Mouse (Mus musculus) lung, postnatal 0 days (tissue): ENCODE data around the gene Slx4. TPM values are rescaled to one million over a fixed set of nuclear protein-coding genes. Genes with fewer than 3 reads are reported as not detected.
"Not testable (repeated sequence)": the region's sequence is repeated elsewhere in the genome, so short reads cannot be mapped to it uniquely, and the experiment has no call there.

Experiments used
- ATAC-seq: fragments of 200-750 bp; cut with Nextera tagmentation; 2 replicates; pipeline ENCODE4 v1.8.0; 2017; ENCODE audit warnings: moderate library complexity
- DNase-seq: peaks from one replicate; pipeline ENCODE4 v3.0.0-alpha.2; 2016; ENCODE audit warnings: low spot score
- H3K27ac ChIP-seq: fragments of 300-500 bp; sonication (generic); 2 replicates; pipeline ENCODE4 v1.5.1; 2014; ENCODE audit warnings: antibody characterized with exemption, mild to moderate bottlenecking, low read length, mixed read lengths
- H3K27me3 ChIP-seq: fragments of 300-500 bp; sonication (generic); replicated peaks from 2 replicates; pipeline ENCODE4 v1.6.1; 2014; ENCODE audit warnings: low read length, mixed read lengths; ENCODE audit not compliant: insufficient read depth
- H3K36me3 ChIP-seq: fragments of 300-500 bp; sonication (generic); 2 replicates; pipeline ENCODE4 v1.6.1; 2014; ENCODE audit warnings: low read length, mixed read lengths; ENCODE audit not compliant: insufficient read depth
- H3K4me1 ChIP-seq: fragments of 300-500 bp; sonication (generic); 2 replicates; pipeline ENCODE4 v1.6.1; 2014; ENCODE audit warnings: antibody characterized with exemption, low read depth, low read length, mixed read lengths; ENCODE audit not compliant: insufficient read depth
- H3K4me2 ChIP-seq: fragments of 300-500 bp; sonication (generic); replicated peaks from 2 replicates; pipeline ENCODE4 v1.6.1; 2014; ENCODE audit warnings: low read depth, mild to moderate bottlenecking, low read length, moderate library complexity, mixed read lengths
- H3K4me3 ChIP-seq: fragments of 300-500 bp; sonication (generic); 2 replicates; pipeline ENCODE4 v1.5.1; 2014; ENCODE audit warnings: low read depth, low read length
- H3K9ac ChIP-seq: fragments of 300-500 bp; sonication (generic); replicated peaks from 2 replicates; pipeline ENCODE4 v1.6.1; 2014; ENCODE audit warnings: low read depth, mild to moderate bottlenecking
- H3K9me3 ChIP-seq: fragments of 300-500 bp; sonication (generic); 2 replicates; pipeline ENCODE4 v1.6.1; 2016; ENCODE audit warnings: low read length, mixed read lengths
- CTCF ChIP-seq: IDR thresholded peaks from 2 replicates; pipeline ENCODE4 v1.5.1; 2016; ENCODE audit warnings: antibody characterized with exemption, mild to moderate bottlenecking
- EP300 ChIP-seq: IDR thresholded peaks from 2 replicates; pipeline ENCODE4 v1.6.1; 2016; ENCODE audit warnings: antibody characterized with exemption, mild to moderate bottlenecking, control low read depth
- WGBS: fragments of 180-500 bp; shearing (Covaris S2); extraction: QIAGEN DNeasy Blood & Tissue Kit; methylation state at CpG from one replicate; pipeline ENCODE4 v1.1.7; 2014; 5-methylcytosine and 5-hydroxymethylcytosine counted together
- polyA plus RNA-seq: library from polyadenylated mRNA; unstranded; fragments of >200 nt; fragmentation: Nextera tagmentation; extraction: Ambion mirVana; gene quantifications from 2 replicates; pipeline ENCODE4 v1.2.1, GENCODE M21; 2015

The Slx4 gene
- polyA plus RNA-seq, 1 experiment from 2014 or later = 4.3 TPM

GRCm38 (mm10) chr16:4021241-4021640 is 17.7 kb upstream of the Slx4 start:
- no peak overlapping the region for H3K9ac ChIP-seq

GRCm38 (mm10) chr16:4017466-4017865 is 13.9 kb upstream of the Slx4 start:
- not testable (repeated sequence) for H3K4me3 ChIP-seq, DNase-seq, H3K4me2 ChIP-seq, ATAC-seq, H3K9ac ChIP-seq, H3K4me1 ChIP-seq, H3K36me3 ChIP-seq, H3K27me3 ChIP-seq, H3K27ac ChIP-seq, H3K9me3 ChIP-seq
- 80% methylated on average over 6 of the region's 6 CpGs for WGBS

More at GRCm38 (mm10) chr16:4021241-4021640, 17.7 kb upstream of the Slx4 start:
- WGBS = 83% methylated on average over 1 of the region's 1 CpGs
- no peaks in the 10 kb centered on the region for H3K9me3 ChIP-seq
- no peak for TF ChIP-seq EP300
- TF ChIP-seq CTCF = no peak
- no peak overlapping the region for H3K4me3 ChIP-seq
- DNase-seq (no peak), ATAC-seq (no peak)
- H3K36me3 ChIP-seq = no peaks in the 10 kb centered on the region
- H3K27ac ChIP-seq = no peak overlapping the region
- no peak overlapping the region for H3K4me2 ChIP-seq
- H3K27me3 ChIP-seq = no peaks in the 10 kb centered on the region
- no peaks in the 10 kb centered on the region for H3K4me1 ChIP-seq

DNA sequence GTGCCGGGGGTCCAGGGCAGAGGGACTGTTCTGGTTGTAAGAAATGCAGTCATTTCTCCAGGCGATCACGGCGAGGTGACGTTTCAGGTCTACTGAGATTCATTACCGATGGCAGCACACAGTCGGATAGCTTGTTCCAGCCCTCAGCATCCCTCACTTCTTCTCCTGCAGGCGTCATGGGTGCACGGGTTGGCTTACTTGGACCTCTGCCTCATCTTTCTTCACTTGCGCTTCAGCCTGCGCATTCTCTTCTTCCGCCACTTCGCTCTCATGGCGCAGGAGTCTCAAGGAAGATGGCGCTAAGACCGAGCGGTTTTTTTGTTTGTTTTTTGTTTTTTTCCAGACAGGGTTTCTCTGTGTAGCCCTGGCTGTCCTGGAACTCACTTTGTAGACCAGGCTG is 13.2 kb upstream of the Slx4 start:
- H3K4me2 ChIP-seq, DNase-seq, H3K36me3 ChIP-seq, H3K9me3 ChIP-seq, H3K9ac ChIP-seq, ATAC-seq, H3K27ac ChIP-seq, H3K4me3 ChIP-seq, H3K27me3 ChIP-seq, H3K4me1 ChIP-seq: not testable (repeated sequence)
- WGBS = 73% methylated on average over 17 of the region's 17 CpGs

- WGBS = 82% methylated on average over 5 of the region's 5 CpGs
These were observed 10.6 kb upstream of the Slx4 start for GRCm38 (mm10) chr16:4014040-4014668.

GRCm38 (mm10) chr16:4012882-4013570 is 9.5 kb upstream of the Slx4 start:
- DNase-seq (no peak), ATAC-seq (no peak)
- Histone ChIP-seq H3K27me3 (no peaks in the 10 kb centered on the region), H3K4me2 (no peak overlapping the region), H3K9me3 (no peaks in the 10 kb centered on the region), H3K4me3 (no peak overlapping the region), H3K27ac (no peak overlapping the region), H3K4me1 (no peaks in the 10 kb centered on the region), H3K9ac (no peak overlapping the region), H3K36me3 (no peaks in the 10 kb centered on the region)
- WGBS = 54% methylated on average over 4 of the region's 4 CpGs
- TF ChIP-seq CTCF = no peak
- no peak for TF ChIP-seq EP300

More at GRCm38 (mm10) chr16:4014040-4014668, 10.6 kb upstream of the Slx4 start:
- H3K9me3 ChIP-seq = no peaks in the 10 kb centered on the region
- no peak overlapping the region for H3K4me2 ChIP-seq
- no peak for DNase-seq
- no peak for TF ChIP-seq EP300
- no peak for TF ChIP-seq CTCF
- no peak for ATAC-seq
- H3K36me3 ChIP-seq = no peaks in the 10 kb centered on the region
- H3K4me1 ChIP-seq = no peaks in the 10 kb centered on the region
- no peak overlapping the region for H3K27ac ChIP-seq
- H3K9ac ChIP-seq = no peak overlapping the region
- H3K4me3 ChIP-seq = no peak overlapping the region
- no peaks in the 10 kb centered on the region for H3K27me3 ChIP-seq

DNA sequence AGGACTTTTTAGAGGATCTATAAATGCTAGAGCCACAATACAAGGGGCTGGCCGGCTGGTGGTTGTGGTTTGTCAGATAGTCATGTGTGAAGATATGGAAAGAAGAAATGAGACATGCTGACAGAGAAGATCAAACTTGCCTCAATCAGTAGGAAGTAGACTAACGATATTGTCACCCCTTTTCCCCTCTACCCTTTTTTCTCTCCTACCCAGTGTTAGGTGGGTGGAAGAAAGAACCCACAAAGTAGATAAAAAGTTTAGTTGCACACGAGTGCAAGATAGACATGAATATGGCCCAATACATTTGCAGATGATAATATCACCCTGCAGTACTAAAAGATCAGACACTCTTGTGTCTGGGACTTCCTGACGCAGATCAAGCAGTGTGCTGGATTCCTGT is 15.2 kb downstream of the Slx4 start:
- Histone ChIP-seq H3K9me3 (no peaks in the 10 kb centered on the region), H3K4me3 (no peak overlapping the region), H3K36me3 (peaks cover 37% of the 10 kb centered on the region), H3K4me2 (no peak overlapping the region), H3K27me3 (no peaks in the 10 kb centered on the region), H3K4me1 (no peaks in the 10 kb centered on the region), H3K9ac (no peak overlapping the region), H3K27ac (no peak overlapping the region)
- no peak for ATAC-seq
- 90% methylated on average over 4 of the region's 4 CpGs for WGBS
- no peak for TF ChIP-seq EP300
- TF ChIP-seq CTCF = no peak
- DNase-seq = no peak
